Mouse (Mus musculus) megakaryocyte, embryonic 14.5 days (primary cell): ENCODE measurements at regions not wholly inside any gene's neighbourhood (a gene's known extent, or its start where the extent isn't known, plus 50 kb on each side); places are given as distances from the start of the nearest gene placed in this dataset.

Experiments used
- FLI1 ChIP-seq: IDR thresholded peaks from 2 replicates; pipeline ENCODE4 v1.6.1; 2012; ENCODE audit warnings: low read length, inconsistent platforms, mixed read lengths
- GATA1 ChIP-seq: IDR thresholded peaks from 3 replicates; pipeline ENCODE4 v1.6.1; 2012; ENCODE audit warnings: mixed read lengths, low read length, inconsistent platforms, borderline replicate concordance

DNA sequence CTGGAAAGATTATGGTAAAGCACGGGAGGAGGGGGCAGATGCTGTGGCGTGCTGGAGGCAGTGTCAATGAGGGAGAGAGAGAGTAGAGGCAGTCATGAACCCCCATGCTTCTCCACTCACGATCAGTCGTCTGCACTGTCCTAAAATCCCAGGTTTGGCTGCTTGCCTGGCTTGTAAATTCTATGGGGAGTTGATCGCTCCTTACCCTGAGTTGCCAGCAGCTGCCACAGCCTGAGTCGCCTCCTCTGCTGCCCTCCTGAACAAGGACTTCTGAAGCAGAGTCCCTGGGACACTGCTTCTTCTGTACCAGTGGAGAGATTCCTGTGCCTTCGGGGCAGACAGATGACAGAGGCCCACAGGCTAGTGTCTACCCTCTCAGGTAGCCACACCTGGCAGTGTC is 52.1 kb upstream of the Kcnk12 start:
- TF ChIP-seq GATA1 (no peak), FLI1 (no peak)
